Mouse (Mus musculus): ENCODE data around the gene Gas2l3. TPM values are rescaled to one million over a fixed set of nuclear protein-coding genes. Genes with fewer than 3 reads are reported as not detected.

Gas2l3 gene
- polyA plus RNA-seq (2015; fragmentation: Nextera tagmentation; extraction: Ambion mirVana): 16.8 and 23.2 TPM in 2 replicates

- Histone ChIP-seq H3K9me3 (peaks cover 4% of the 10 kb centered on the region; the same call in 1 of the 2 replicates), H3K36me3 (peaks cover 12% of the 10 kb centered on the region)
Observed at GRCm38 (mm10) chr10:89443623-89444151, at the start of gene Gas2l3. Gene Gas2l3 (minus strand): TSS chr10:89443967.

GRCm38 (mm10) chr10:89491321-89491720 lies 47.6 kb upstream of the Gas2l3 start:
- Histone ChIP-seq H3K27ac (replicated peaks) (no peak overlapping the region), H3K36me3 (no peaks in the 10 kb centered on the region), H3K4me3 (no peak overlapping the region), H3K27me3 (replicated peaks) (no peaks in the 10 kb centered on the region), H3K4me1 (no peaks in the 10 kb centered on the region), H3K4me2 (no peak overlapping the region), H3K9ac (no peak overlapping the region), H3K9me3 (no peaks in the 10 kb centered on the region)
- 53% methylated on average over 3 of the region's 3 CpGs for WGBS
- no peak for ATAC-seq (ENCODE audit: extremely low read depth, insufficient number of reproducible peaks, low FRiP score, low TSS enrichment)

More at GRCm38 (mm10) chr10:89443623-89444151, at the start of gene Gas2l3:
- H3K4me1 ChIP-seq: peaks cover 36% of the 10 kb centered on the region
- H3K9ac ChIP-seq: peak within 1 kb of the TSS; percentile 87
- under 1% methylated on average over 39 of the region's 39 CpGs for WGBS
- ATAC-seq (ENCODE audit: extremely low read depth, insufficient number of reproducible peaks, low FRiP score, low TSS enrichment): peak; percentile 80; the same call in 1 of the 2 replicates
- no peaks in the 10 kb centered on the region for H3K27me3 ChIP-seq (replicated peaks)
- H3K27ac ChIP-seq (replicated peaks): peak within 1 kb of the TSS; percentile 80
- peak within 1 kb of the TSS; percentile 87 for H3K4me3 ChIP-seq
- H3K4me2 ChIP-seq: peak within 1 kb of the TSS; percentile 89

DNA sequence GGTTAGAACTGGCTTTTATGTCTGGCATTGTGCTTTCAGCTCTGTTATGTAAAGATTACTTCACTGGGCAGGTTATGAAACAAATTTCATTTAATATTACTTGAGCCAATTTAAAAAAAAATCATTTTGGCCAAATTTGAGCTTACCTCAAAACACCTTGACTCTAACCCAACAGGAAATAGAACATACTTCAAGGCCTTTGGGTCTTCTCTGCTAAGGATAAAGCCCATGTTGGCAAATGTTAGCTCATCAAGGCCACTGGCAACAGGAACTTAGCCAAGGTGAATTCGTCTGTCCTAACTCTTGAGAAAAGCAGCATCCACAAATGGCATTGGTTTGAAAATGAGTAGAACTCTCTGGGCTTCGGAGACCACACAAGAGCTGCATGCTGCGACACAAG lies 46.5 kb upstream of the Gas2l3 start:
- Histone ChIP-seq H3K9ac (no peak overlapping the region), H3K36me3 (no peaks in the 10 kb centered on the region), H3K4me1 (no peaks in the 10 kb centered on the region), H3K4me3 (no peak overlapping the region), H3K4me2 (no peak overlapping the region), H3K9me3 (no peaks in the 10 kb centered on the region), H3K27ac (replicated peaks) (no peak overlapping the region), H3K27me3 (replicated peaks) (no peaks in the 10 kb centered on the region)
- 87% methylated on average over 3 of the region's 3 CpGs for WGBS
- ATAC-seq (ENCODE audit: extremely low read depth, insufficient number of reproducible peaks, low FRiP score, low TSS enrichment): no peak

GRCm38 (mm10) chr10:89489459-89489858 lies 45.7 kb upstream of the Gas2l3 start:
- Histone ChIP-seq H3K27me3 (replicated peaks) (no peaks in the 10 kb centered on the region), H3K36me3 (no peaks in the 10 kb centered on the region), H3K27ac (replicated peaks) (no peak overlapping the region), H3K4me2 (no peak overlapping the region), H3K9me3 (no peaks in the 10 kb centered on the region), H3K4me1 (0 out of 2 replicates have a peak, but pooled peaks cover 3% of the 10 kb centered on the region), H3K9ac (no peak overlapping the region), H3K4me3 (no peak overlapping the region)
- no peak for ATAC-seq (ENCODE audit: extremely low read depth, insufficient number of reproducible peaks, low FRiP score, low TSS enrichment)
- WGBS: 73% methylated on average over 4 of the region's 4 CpGs

DNA sequence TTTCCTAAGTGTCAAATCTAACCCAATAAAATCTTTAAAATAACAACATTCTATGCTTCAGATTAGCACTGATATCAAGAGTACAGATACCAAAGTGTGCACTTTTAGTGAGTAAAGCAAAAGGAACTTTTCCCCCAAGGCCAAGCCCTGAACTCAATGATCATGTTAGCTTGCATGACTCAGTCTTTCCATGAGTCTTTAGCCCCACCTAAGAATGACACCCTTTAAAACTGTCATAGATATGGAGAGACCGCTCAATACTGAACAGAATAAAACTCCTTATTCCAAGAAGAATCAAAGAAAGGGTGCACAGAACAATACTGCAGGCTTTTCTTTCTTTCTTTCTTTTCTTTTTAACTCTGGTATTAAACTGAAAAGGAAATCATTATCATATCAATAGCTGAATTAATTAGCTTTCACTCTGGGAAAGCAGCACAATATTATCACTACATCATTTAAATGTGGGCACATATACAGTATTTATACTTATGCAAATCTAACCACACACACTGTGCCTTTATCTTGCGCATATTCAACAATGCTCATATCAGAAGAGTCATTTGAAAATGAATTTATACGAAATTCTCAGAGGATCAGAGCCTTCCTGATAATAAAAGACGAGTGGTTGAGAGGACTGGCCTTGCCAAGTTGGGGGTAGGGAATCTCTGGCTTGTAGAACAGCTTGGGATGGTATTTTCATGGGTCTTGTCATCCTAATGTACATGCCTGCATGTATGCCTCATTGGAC lies 43.4 kb upstream of the Gas2l3 start:
- Histone ChIP-seq H3K4me3 (no peak overlapping the region), H3K9ac (no peak overlapping the region), H3K4me2 (no peak overlapping the region), H3K9me3 (no peaks in the 10 kb centered on the region), H3K27me3 (replicated peaks) (no peaks in the 10 kb centered on the region), H3K4me1 (0 out of 2 replicates have a peak, but pooled peaks cover 3% of the 10 kb centered on the region), H3K36me3 (no peaks in the 10 kb centered on the region), H3K27ac (replicated peaks) (no peak overlapping the region)
- no peak for ATAC-seq (ENCODE audit: extremely low read depth, insufficient number of reproducible peaks, low FRiP score, low TSS enrichment)
- 55% methylated on average over 4 of the region's 4 CpGs for WGBS

- no peaks in the 10 kb centered on the region for H3K9me3 ChIP-seq
- no peak overlapping the region for H3K27ac ChIP-seq (replicated peaks)
- H3K4me2 ChIP-seq: no peak overlapping the region
- H3K4me1 ChIP-seq: 0 out of 2 replicates have a peak, but pooled peaks cover 3% of the 10 kb centered on the region
- H3K4me3 ChIP-seq: no peak overlapping the region
- H3K27me3 ChIP-seq (replicated peaks): no peaks in the 10 kb centered on the region
- ATAC-seq (ENCODE audit: extremely low read depth, insufficient number of reproducible peaks, low FRiP score, low TSS enrichment): no peak
- no peaks in the 10 kb centered on the region for H3K36me3 ChIP-seq
- H3K9ac ChIP-seq: no peak overlapping the region
Observed at GRCm38 (mm10) chr10:89484907-89485306, 41.1 kb upstream of the Gas2l3 start.

GRCm38 (mm10) chr10:89483812-89484602 lies 40.2 kb upstream of the Gas2l3 start:
- Histone ChIP-seq H3K4me2 (no peak overlapping the region), H3K4me1 (0 out of 2 replicates have a peak, but pooled peaks cover 3% of the 10 kb centered on the region), H3K27me3 (replicated peaks) (no peaks in the 10 kb centered on the region), H3K36me3 (no peaks in the 10 kb centered on the region), H3K27ac (replicated peaks) (no peak overlapping the region), H3K9me3 (no peaks in the 10 kb centered on the region), H3K4me3 (no peak overlapping the region), H3K9ac (no peak overlapping the region)
- ATAC-seq (ENCODE audit: extremely low read depth, insufficient number of reproducible peaks, low FRiP score, low TSS enrichment): no peak
- WGBS: 70% methylated on average over 18 of the region's 18 CpGs

- 89% methylated on average over 14 of the region's 14 CpGs for WGBS
- ATAC-seq (ENCODE audit: extremely low read depth, insufficient number of reproducible peaks, low FRiP score, low TSS enrichment): no peak
Observed at GRCm38 (mm10) chr10:89483113-89483512, 39.3 kb upstream of the Gas2l3 start.

GRCm38 (mm10) chr10:89482142-89482681 lies 38.4 kb upstream of the Gas2l3 start:
- H3K9me3 ChIP-seq: no peaks in the 10 kb centered on the region
- no peaks in the 10 kb centered on the region for H3K27me3 ChIP-seq (replicated peaks)
- no peak overlapping the region for H3K9ac ChIP-seq
- no peaks in the 10 kb centered on the region for H3K36me3 ChIP-seq
- H3K4me2 ChIP-seq: no peak overlapping the region
- 0 out of 2 replicates have a peak, but pooled peaks cover 3% of the 10 kb centered on the region for H3K4me1 ChIP-seq
- no peak for ATAC-seq (ENCODE audit: extremely low read depth, insufficient number of reproducible peaks, low FRiP score, low TSS enrichment)
- no peak overlapping the region for H3K4me3 ChIP-seq
- H3K27ac ChIP-seq (replicated peaks): no peak overlapping the region
- WGBS: 83% methylated on average over 10 of the region's 10 CpGs

More at GRCm38 (mm10) chr10:89483113-89483512, 39.3 kb upstream of the Gas2l3 start:
- H3K36me3 ChIP-seq: no peaks in the 10 kb centered on the region
- H3K4me1 ChIP-seq: 0 out of 2 replicates have a peak, but pooled peaks cover 3% of the 10 kb centered on the region
- H3K9me3 ChIP-seq: no peaks in the 10 kb centered on the region
- no peak overlapping the region for H3K9ac ChIP-seq
- no peak overlapping the region for H3K4me3 ChIP-seq
- no peaks in the 10 kb centered on the region for H3K27me3 ChIP-seq (replicated peaks)
- no peak overlapping the region for H3K27ac ChIP-seq (replicated peaks)
- no peak overlapping the region for H3K4me2 ChIP-seq

DNA sequence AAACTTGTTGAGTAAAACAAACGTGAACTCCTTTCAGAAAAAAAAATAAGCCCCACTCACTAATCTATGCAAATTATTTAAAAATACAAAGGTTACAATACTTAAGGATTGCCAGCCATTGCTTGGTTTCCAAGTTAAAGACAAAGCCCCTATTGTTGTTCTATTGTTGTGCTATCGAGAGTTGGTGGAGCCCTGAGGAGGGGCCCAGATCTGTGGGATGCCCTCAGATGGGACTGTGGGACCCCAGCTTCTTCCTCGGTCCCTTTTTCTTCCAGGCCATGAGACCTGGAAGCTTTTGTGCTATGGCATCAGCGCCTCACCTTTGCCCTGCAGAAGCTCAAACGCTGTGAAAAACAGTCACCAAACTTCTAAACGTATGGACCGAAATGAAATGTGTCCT lies 37.9 kb upstream of the Gas2l3 start:
- H3K36me3 ChIP-seq: no peaks in the 10 kb centered on the region
- H3K9ac ChIP-seq: no peak overlapping the region
- no peaks in the 10 kb centered on the region for H3K9me3 ChIP-seq
- no peak overlapping the region for H3K4me2 ChIP-seq
- no peaks in the 10 kb centered on the region for H3K27me3 ChIP-seq (replicated peaks)
- no peak overlapping the region for H3K4me3 ChIP-seq
- 0 out of 2 replicates have a peak, but pooled peaks cover 3% of the 10 kb centered on the region for H3K4me1 ChIP-seq
- ATAC-seq (ENCODE audit: extremely low read depth, insufficient number of reproducible peaks, low FRiP score, low TSS enrichment): no peak
- H3K27ac ChIP-seq (replicated peaks): no peak overlapping the region
- 63% methylated on average over 7 of the region's 7 CpGs for WGBS

DNA sequence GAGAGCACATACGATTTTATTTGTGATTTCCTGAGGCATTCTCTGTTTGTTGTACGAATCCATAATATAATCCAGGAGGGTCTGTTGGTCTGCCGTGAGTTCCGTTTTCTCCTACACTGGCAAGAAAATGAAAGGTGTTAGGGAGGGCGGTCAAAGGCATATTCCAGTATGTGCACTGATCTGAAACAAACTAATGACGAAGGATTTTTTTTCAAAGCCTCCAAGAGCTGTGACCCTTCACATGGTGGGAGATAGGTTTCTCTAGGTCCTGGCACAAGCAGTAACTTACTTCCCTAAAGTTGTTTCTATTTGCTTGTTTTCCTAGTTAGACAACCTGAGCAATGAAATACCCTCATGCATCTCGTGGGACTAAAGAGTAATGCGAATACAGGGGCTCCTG lies 35.0 kb upstream of the Gas2l3 start:
- H3K36me3 ChIP-seq: no peaks in the 10 kb centered on the region
- ATAC-seq (ENCODE audit: extremely low read depth, insufficient number of reproducible peaks, low FRiP score, low TSS enrichment): no peak
- H3K27ac ChIP-seq (replicated peaks): no peak overlapping the region
- no peak overlapping the region for H3K9ac ChIP-seq
- whole genome bisulfite sequencing: 82% methylated on average over 8 of the region's 8 CpGs
- H3K4me1 ChIP-seq: no peaks in the 10 kb centered on the region
- no peak overlapping the region for H3K4me3 ChIP-seq
- H3K27me3 ChIP-seq (replicated peaks): no peaks in the 10 kb centered on the region
- no peak overlapping the region for H3K4me2 ChIP-seq
- H3K9me3 ChIP-seq: no peaks in the 10 kb centered on the region
